Mouse (Mus musculus): ENCODE results near the gene Acsl5.

DNA sequence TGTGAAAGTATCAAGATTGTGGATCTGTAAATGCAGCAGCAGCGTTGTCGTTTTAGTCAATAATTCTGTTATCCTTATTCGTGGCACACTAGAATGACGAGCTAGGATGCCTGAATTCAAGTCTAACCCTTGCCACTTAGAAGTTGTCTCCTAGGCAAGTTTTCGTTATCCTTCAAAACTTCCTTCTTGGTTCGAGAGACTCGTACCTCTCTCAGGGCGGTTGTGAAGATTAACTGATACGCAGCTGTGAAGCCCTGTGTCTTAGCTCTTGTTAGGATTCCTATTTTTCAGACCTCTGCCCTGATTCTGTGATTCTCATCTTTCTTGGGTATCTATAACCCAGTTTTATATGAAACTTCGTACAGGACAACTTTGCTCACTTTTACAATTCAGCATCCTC lies 65.2 kb downstream of the Acsl5 start:
- TF ChIP-seq CTCF (IDR thresholded peaks at IDR 0.05; ENCODE audit: extremely low read depth, insufficient read length, insufficient replicate concordance, low read depth, low read length) (no peak), POLR2A (IDR thresholded peaks at IDR 0.05; ENCODE audit: low read depth, low read length) (no peak)
